Mouse (Mus musculus): ENCODE measurements around the gene Rhbdl1. TPM values are rescaled to one million over a fixed set of nuclear protein-coding genes. Genes with fewer than 3 reads are reported as not detected.

The Rhbdl1 gene
- polyA plus RNA-seq, 1 experiment from 2014 or later, result 27.7 TPM

Small RNAs within 50 kb of the gene (microRNA-seq; reads per million reads assigned to microRNA genes)
- gene Mir3082, result 3.2 reads per million, percentile 10 among the genes with 10 or more reads in this experiment

Other genes starting within 250 kb of the Rhbdl1 start
- gene Gng13, start 120.1 kb downstream of the Rhbdl1 start, polyA plus RNA-seq (2021; fragmentation: Nextera tagmentation), result 621 and 686 TPM in 2 replicates
- 0.99 and 1.8 TPM in 2 replicates for gene Chtf18, start 109.9 kb downstream of the Rhbdl1 start, polyA plus RNA-seq (2021; fragmentation: Nextera tagmentation)
- gene Rpusd1, start 109.6 kb downstream of the Rhbdl1 start, polyA plus RNA-seq (2021; fragmentation: Nextera tagmentation), result 52.1 and 53.1 TPM in 2 replicates
- not detected in 2 replicates for gene Mslnl, start 101.3 kb downstream of the Rhbdl1 start, polyA plus RNA-seq (2021; fragmentation: Nextera tagmentation)
- 0.21 and 0.24 TPM in 2 replicates for gene Msln, start 82.9 kb downstream of the Rhbdl1 start, polyA plus RNA-seq (2021; fragmentation: Nextera tagmentation)
- 32.8 and 34.8 TPM in 2 replicates for gene Narfl, start 63.5 kb downstream of the Rhbdl1 start, polyA plus RNA-seq (2021; fragmentation: Nextera tagmentation)
- gene Haghl, start 51.6 kb downstream of the Rhbdl1 start, polyA plus RNA-seq (2021; fragmentation: Nextera tagmentation), result 76.2 and 91.6 TPM in 2 replicates
- 0.36 and 0.49 TPM in 2 replicates for gene Ccdc78, start 50.7 kb downstream of the Rhbdl1 start, polyA plus RNA-seq (2021; fragmentation: Nextera tagmentation)
- gene Fam173a, start 44.4 kb downstream of the Rhbdl1 start, polyA plus RNA-seq (2021; fragmentation: Nextera tagmentation), result 182 and 194 TPM in 2 replicates
- 2.4 and 3.0 TPM in 2 replicates for gene AC134908.4, start 41.6 kb downstream of the Rhbdl1 start, polyA plus RNA-seq (2021; fragmentation: Nextera tagmentation)
- 7.3 and 11.1 TPM in 2 replicates for gene Metrn, start 40.2 kb downstream of the Rhbdl1 start, polyA plus RNA-seq (2021; fragmentation: Nextera tagmentation)
- gene Fbxl16, start 28.2 kb downstream of the Rhbdl1 start, polyA plus RNA-seq (2021; fragmentation: Nextera tagmentation), result 218 and 257 TPM in 2 replicates
- gene Wdr24, start 13.7 kb downstream of the Rhbdl1 start, polyA plus RNA-seq (2021; fragmentation: Nextera tagmentation), result 15.6 and 18.6 TPM in 2 replicates
- gene Jmjd8, start 8.4 kb downstream of the Rhbdl1 start, polyA plus RNA-seq (2021; fragmentation: Nextera tagmentation), result 33.3 and 39.5 TPM in 2 replicates
- gene Stub1, start 3.9 kb downstream of the Rhbdl1 start, polyA plus RNA-seq (2021; fragmentation: Nextera tagmentation), result 365 and 398 TPM in 2 replicates
- 2.1 and 2.8 TPM in 2 replicates for gene Gm20683, start 4.5 kb upstream of the Rhbdl1 start, polyA plus RNA-seq (2021; fragmentation: Nextera tagmentation)
- 8.6 and 8.7 TPM in 2 replicates for gene Rhot2, start 7.6 kb upstream of the Rhbdl1 start, polyA plus RNA-seq (2021; fragmentation: Nextera tagmentation)
- gene Wdr90, start 24.2 kb upstream of the Rhbdl1 start, polyA plus RNA-seq (2021; fragmentation: Nextera tagmentation), result 2.1 and 2.3 TPM in 2 replicates
- 36.0 and 36.4 TPM in 2 replicates for gene Mcrip2, start 31.5 kb upstream of the Rhbdl1 start, polyA plus RNA-seq (2021; fragmentation: Nextera tagmentation)
- 87.8 and 94.9 TPM in 2 replicates for gene Mettl26, start 37.8 kb upstream of the Rhbdl1 start, polyA plus RNA-seq (2021; fragmentation: Nextera tagmentation)
- gene Wfikkn1, start 43.6 kb upstream of the Rhbdl1 start, polyA plus RNA-seq (2021; fragmentation: Nextera tagmentation), result not detected in 2 replicates
- gene Rab40c, start 82.4 kb upstream of the Rhbdl1 start, polyA plus RNA-seq (2021; fragmentation: Nextera tagmentation), result 6.4 and 7.1 TPM in 2 replicates
- 115 and 168 TPM in 2 replicates for gene Pigq, start 107.6 kb upstream of the Rhbdl1 start, polyA plus RNA-seq (2021; fragmentation: Nextera tagmentation)
- gene Nhlrc4, start 107.7 kb upstream of the Rhbdl1 start, polyA plus RNA-seq (2021; fragmentation: Nextera tagmentation), result 1.6 and 1.9 TPM in 2 replicates
- 0.54 and 1.1 TPM in 2 replicates for gene A930017K11Rik, start 115.3 kb upstream of the Rhbdl1 start, polyA plus RNA-seq (2021; fragmentation: Nextera tagmentation)
- gene Capn15, start 148.5 kb upstream of the Rhbdl1 start, polyA plus RNA-seq (2021; fragmentation: Nextera tagmentation), result 9.0 and 12.3 TPM in 2 replicates
- gene Rab11fip3, start 232.3 kb upstream of the Rhbdl1 start, polyA plus RNA-seq (2021; fragmentation: Nextera tagmentation), result 5.9 and 6.4 TPM in 2 replicates